Mouse (Mus musculus) CH12.LX (cell line): ENCODE results near the gene Polr1d.

ENCODE experiments used
- CTCF ChIP-seq, 2 experiments: IDR thresholded peaks in 1 of 2; conservative IDR thresholded peaks in 1 of 2; 2 replicates each; pipeline ENCODE4 v1.5.1; 2011 to 2012; ENCODE audit warnings: low read depth in 2 of 2, low read length in 2 of 2, improper control_type of control experiment in 1 of 2, inconsistent platforms in 1 of 2, mild to moderate bottlenecking in 1 of 2, moderate library complexity in 1 of 2
- ELF1 ChIP-seq: IDR thresholded peaks from 2 replicates; pipeline ENCODE4 v1.6.1; 2014; ENCODE audit warnings: low read depth, mild to moderate bottlenecking, inconsistent platforms, low read length, improper control_type of control experiment
- ETS1 ChIP-seq: conservative IDR thresholded peaks from 2 replicates; pipeline ENCODE4 v1.6.1; 2012; ENCODE audit warnings: low read depth, mild to moderate bottlenecking, inconsistent platforms, low read length, improper control_type of control experiment, moderate library complexity
- HCFC1 ChIP-seq: IDR thresholded peaks from 2 replicates; pipeline ENCODE4 v1.6.1; 2012; ENCODE audit warnings: low read depth, mild to moderate bottlenecking, inconsistent platforms, low read length, improper control_type of control experiment
- JUND ChIP-seq: conservative IDR thresholded peaks from 2 replicates; pipeline ENCODE4 v1.6.1; 2011; ENCODE audit warnings: low read depth, low read length, improper control_type of control experiment
- POLR2A ChIP-seq: IDR thresholded peaks from 2 replicates; pipeline ENCODE4 v1.6.1; 2011; ENCODE audit warnings: low read depth, mild to moderate bottlenecking, improper control_type of control experiment, low read length

- TF ChIP-seq CTCF (conservative IDR thresholded peaks at IDR 0.05 in 1 of 2, IDR thresholded peaks at IDR 0.05 in 1 of 2; ENCODE audit: low read depth in 2 of 2, low read length in 2 of 2): no peak
- TF ChIP-seq JUND: no peak
- no peak for TF ChIP-seq POLR2A
- no peak for TF ChIP-seq HCFC1
- TF ChIP-seq ETS1: no peak
- no peak for TF ChIP-seq ELF1
These were observed 40.8 kb upstream of the Polr1d start for GRCm38 (mm10) chr5:147036028-147036427.
